Mouse (Mus musculus): ENCODE results near the gene Itgb6.

The Itgb6 gene

GRCm38 (mm10) chr2:60711098-60711880, 11.2 kb downstream of the Itgb6 start:
- DNase-seq, result no peak

DNA sequence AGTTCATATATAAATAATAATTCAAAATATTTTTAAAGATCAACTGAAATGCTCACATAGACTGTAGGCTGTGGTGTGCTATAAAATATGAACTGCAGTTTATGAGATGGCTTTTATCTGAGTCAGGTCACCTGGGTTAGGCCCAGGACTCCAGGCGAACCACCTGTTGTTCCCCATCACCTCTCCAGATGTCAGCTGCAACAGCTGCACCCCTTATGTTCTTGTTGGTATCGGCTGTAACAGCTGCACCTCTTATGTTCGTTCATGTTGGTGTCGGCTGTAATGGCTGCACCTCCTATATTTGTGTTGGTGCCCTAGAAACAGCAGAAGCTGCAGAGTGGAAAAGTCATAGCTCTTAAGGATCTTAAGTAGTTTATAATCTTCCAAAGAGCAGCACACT, 12.1 kb downstream of the Itgb6 start:
- no peak for DNase-seq

DNA sequence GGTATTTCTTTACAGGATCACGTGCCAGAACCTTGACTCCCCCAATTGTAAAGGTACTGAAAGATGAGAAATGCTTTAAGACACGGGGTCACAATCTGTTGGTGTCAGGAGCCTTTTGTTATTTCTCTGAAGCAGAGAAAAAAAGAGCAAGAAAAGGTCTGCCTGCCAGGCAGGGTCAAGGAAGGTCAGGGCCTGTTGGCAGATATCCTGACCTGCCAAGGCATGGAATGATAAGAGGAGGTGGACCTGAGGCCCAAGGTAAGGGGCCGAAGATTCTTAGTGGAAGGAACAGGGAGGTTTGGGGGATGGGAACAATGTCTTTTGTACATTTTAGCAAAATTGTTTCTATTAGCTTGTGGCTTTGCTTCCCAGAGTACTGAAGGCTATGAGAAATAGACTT, 13.8 kb downstream of the Itgb6 start:
- DNase-seq, result no peak

- DNase-seq, result no peak
Observed at GRCm38 (mm10) chr2:60706866-60707265, 15.6 kb downstream of the Itgb6 start.

GRCm38 (mm10) chr2:60705426-60705825, 17.0 kb downstream of the Itgb6 start:
- no peak for DNase-seq

DNA sequence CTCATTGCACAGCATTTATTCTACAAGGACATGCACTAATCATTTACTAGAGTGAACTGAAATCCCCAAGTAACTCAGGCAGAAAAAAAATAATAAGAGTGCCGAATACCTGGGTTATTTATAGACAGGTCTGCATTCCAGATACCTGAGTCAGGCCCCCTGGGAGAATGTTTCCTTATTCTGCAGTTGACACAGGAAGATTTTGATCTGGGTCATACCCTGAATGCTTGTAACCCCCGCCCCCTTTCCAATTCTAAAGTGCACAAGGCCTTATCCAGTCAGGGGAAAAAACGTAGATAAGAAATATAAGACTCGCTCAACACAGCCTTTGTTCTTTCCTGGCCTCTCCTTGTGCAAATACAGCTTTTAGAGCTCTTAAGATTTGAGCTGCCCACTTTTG, 19.1 kb downstream of the Itgb6 start:
- no peak for DNase-seq

DNA sequence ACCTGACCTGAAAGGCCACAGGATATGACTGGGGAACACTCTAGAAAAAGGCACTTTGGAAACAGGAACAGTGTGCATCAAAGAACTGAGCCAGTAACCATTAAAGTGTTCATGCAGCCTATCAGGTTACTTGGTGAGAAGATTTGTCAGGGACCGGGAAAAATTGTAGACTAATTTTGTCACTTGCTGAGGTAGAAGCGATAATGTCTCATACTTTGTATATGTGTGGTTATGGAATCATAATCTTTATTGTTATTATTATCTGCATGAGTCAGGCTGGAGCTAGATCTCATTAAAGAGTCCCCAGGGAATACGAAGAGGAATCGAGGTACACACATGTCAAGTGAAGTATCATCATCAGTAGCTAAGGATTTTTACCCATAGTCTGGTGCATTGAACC, 21.5 kb downstream of the Itgb6 start:
- DNase-seq, result no peak

DNA sequence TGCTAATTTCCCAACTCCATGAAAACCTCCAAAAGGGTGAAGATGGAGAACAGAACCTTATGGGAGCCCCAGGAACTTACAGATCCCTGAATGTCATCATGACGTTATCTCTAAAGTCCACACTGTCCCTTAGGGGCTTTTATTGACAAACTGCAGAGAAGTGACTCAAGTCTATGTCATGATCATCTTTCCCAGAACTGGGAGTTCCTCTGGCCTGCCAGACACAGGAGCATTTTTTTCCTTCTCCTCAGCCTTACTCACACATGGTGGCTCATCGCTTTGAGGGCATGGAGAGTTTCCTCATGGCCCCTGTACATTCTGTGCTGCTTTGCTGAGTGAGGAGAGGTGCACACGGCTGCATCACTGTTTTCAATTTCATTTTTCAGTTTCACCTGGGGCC, 22.4 kb downstream of the Itgb6 start:
- no peak for DNase-seq

DNA sequence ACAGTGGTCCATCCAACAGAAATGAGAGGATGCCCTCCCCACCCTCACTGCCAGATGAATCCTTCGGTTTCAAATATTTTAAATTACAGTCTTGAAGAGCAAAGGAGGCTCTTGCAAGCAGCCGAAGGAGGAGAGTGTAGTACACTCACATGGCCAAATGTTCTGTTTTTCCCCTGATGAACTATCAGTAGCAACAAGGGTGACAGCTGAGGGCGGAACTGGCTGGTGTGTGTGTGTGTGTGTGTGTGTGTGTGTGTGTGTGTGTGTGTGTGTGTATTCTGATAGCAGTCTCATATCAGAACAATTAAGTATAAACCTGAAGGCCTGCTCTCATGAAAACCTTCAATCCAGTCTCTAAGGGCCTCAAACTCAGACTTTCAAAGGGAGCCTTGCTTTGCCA, 22.9 kb downstream of the Itgb6 start:
- no peak for DNase-seq

GRCm38 (mm10) chr2:60698155-60698554, 24.3 kb downstream of the Itgb6 start:
- no peak for DNase-seq

GRCm38 (mm10) chr2:60697530-60697929, 24.9 kb downstream of the Itgb6 start:
- DNase-seq, result no peak

- no peak for DNase-seq
Observed at GRCm38 (mm10) chr2:60696559-60696958, 25.9 kb downstream of the Itgb6 start.

GRCm38 (mm10) chr2:60695706-60696105, 26.7 kb downstream of the Itgb6 start:
- no peak for DNase-seq

DNA sequence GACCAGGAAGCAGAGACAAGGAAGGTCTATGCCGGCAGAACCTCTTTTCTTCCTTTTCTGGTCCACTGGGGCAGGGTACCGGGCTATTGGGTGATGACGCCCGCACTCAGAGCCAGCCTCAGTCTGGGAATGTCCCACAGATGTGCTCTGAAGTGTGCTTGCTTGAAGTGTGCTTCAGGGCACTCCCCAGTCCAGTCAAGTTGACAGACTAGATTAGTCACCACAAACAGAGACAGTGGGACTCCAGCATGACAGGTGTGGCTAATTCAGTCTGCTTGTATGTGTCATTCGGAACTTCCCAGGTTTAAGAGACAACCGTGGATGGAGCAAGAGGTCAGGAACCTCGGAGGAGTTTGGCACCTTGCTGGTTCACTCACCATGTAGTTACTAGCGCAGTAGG, 27.9 kb downstream of the Itgb6 start:
- no peak for DNase-seq

GRCm38 (mm10) chr2:60692239-60692638, 30.2 kb downstream of the Itgb6 start:
- DNase-seq, result no peak

- DNase-seq, result no peak
Observed at GRCm38 (mm10) chr2:60690212-60690611, 32.2 kb downstream of the Itgb6 start.

DNA sequence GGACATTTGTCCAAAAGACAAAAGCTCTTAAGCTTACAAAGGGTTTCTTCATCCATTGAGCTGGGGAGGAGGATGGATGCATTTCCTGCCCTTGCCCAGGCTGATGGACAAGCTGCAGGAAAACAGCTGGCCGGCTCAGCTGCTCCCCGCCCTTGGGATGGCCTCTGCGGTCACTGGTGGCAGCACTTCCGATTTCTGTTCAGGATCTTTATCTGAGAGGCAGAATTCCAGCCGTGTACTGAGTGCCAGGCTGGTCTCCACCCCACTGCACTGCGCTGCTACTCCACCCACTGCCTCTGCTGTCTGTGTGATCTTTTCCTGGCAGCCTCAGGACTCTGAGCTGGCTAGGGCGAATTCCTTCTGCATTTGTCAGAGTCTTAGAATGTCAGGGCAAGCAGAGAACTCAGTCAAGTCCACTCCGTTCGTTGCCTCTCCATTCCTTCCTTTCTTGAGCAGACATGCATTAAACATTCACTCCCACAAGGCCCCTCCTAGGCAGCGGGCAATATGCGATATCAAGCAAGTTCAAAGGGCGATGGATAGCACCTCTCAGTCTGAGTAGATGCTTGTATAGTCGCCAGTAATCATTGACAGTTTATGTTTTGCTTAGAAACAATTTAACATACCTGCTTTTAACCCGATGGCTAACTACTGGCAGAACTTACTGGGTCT, 33.4 kb downstream of the Itgb6 start:
- DNase-seq, result no peak

DNA sequence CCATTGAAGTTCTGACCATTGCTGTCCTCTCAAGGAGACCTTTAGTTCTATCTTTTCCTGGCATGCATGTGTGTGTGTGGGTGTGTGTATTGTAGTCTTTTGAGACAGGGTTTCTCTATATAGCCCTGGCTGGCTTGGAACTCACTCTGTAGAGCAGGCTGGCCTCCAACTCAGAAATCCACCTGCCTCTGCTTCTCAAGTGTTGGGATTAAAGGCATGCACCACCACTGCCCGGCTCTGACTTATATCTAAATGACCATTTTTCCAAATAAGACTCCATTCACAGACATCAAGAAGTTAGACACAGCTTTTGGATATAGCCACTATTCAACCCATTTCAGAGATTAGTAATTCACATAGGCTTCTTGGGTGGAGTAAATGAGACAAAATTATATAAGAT, 34.3 kb downstream of the Itgb6 start:
- no peak for DNase-seq

GRCm38 (mm10) chr2:60685973-60686372, 36.5 kb downstream of the Itgb6 start:
- DNase-seq, result no peak

DNA sequence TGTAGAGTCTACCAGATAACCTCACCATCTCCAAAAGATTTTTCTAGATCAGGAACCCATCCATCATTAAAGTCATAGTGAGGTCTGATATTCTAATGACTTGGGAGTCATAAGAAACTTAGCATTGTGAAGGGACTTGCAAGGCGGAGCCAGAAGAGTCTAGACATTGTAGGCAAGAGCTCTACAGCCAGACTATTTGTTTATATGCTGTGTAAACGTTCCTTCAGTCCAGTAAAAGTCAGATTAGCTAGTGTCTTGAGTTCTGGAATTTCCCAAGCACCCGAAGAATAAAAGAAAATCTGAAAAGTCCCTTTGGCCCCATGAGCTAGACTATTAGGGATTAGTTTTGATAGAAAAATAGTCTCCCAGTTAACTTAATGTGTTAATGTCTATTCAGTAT, 38.3 kb downstream of the Itgb6 start:
- DNase-seq, result no peak

- DNase-seq, result no peak
Observed at GRCm38 (mm10) chr2:60682554-60682953, 39.9 kb downstream of the Itgb6 start.

GRCm38 (mm10) chr2:60674413-60674812, 48.0 kb downstream of the Itgb6 start:
- DNase-seq, result no peak

GRCm38 (mm10) chr2:60672973-60673954, 49.2 kb downstream of the Itgb6 start:
- no peak for DNase-seq

All from right cerebral cortex, postnatal 25 days (tissue).